Mouse (Mus musculus): ENCODE measurements around the gene Syne3. TPM values are rescaled to one million over a fixed set of nuclear protein-coding genes. Genes with fewer than 3 reads are reported as not detected.

The Syne3 gene
- polyA plus RNA-seq, 1 experiment from 2014 or later: 0.11 TPM

DNA sequence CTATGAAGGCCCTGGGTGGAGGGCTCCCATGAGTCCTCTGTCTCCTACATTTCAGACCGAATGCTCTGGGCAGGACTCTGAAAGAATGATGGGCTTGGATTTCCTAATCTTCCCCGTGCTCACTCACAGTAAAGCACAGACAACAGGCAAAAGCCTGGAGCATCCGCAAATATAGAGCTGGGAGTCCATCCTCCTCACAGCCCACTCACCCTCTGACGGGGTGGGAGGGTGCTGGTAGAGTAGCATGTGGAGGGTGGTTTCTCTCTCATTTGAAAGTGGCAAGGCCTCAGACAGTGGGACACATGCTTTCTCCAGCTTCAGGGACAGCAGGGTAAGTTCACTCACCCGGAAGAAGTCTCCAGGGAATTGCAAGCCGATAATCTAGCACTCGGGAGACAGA is 123.5 kb downstream of the Syne3 start:
- H3K4me2 ChIP-seq (replicated peaks): no peak overlapping the region

DNA sequence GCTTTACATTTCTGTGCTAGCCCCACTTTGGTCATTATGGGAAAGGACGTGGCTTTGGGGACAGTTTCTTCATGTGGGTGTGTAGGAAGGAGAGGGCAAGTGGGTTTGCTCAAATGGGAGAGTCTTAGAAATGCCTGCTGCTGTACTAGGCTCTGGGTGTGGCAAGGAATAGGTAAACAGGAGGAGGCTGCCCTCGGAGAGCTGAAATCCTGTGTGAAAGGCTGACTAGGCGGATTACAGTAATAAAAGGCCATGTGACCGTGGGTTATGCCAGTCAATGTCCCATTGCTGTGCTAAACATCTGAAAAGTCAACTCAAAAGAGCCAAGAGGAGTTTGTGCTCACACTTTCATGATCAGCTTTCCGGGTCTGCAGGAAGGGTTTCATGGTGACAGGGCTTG is 127.1 kb downstream of the Syne3 start:
- no peak for ATAC-seq (replicated peaks)
- no peak overlapping the region for H3K4me3 ChIP-seq
- no peak overlapping the region for H3K9ac ChIP-seq (replicated peaks)
- no peak overlapping the region for H3K4me2 ChIP-seq (replicated peaks)
- no peaks in the 10 kb centered on the region for H3K9me3 ChIP-seq
- H3K36me3 ChIP-seq: no peaks in the 10 kb centered on the region
- 63% methylated on average over 5 of the region's 5 CpGs for WGBS
- no peaks in the 10 kb centered on the region for H3K4me1 ChIP-seq
- H3K27ac ChIP-seq (replicated peaks): no peak overlapping the region
- H3K27me3 ChIP-seq: no peaks in the 10 kb centered on the region

More for the DNA sequence above, 123.5 kb downstream of the Syne3 start:
- Histone ChIP-seq H3K27me3 (no peaks in the 10 kb centered on the region), H3K4me1 (no peaks in the 10 kb centered on the region), H3K4me3 (no peak overlapping the region), H3K9ac (replicated peaks) (no peak overlapping the region), H3K27ac (replicated peaks) (no peak overlapping the region), H3K9me3 (no peaks in the 10 kb centered on the region), H3K36me3 (no peaks in the 10 kb centered on the region)
- whole genome bisulfite sequencing: 84% methylated on average over 7 of the region's 7 CpGs
- no peak for ATAC-seq (replicated peaks)

GRCm38 (mm10) chr12:104882061-104882460 is 127.5 kb downstream of the Syne3 start:
- Histone ChIP-seq H3K4me1 (no peaks in the 10 kb centered on the region), H3K36me3 (no peaks in the 10 kb centered on the region), H3K9me3 (no peaks in the 10 kb centered on the region), H3K9ac (replicated peaks) (no peak overlapping the region), H3K27me3 (no peaks in the 10 kb centered on the region), H3K4me2 (replicated peaks) (no peak overlapping the region), H3K4me3 (no peak overlapping the region), H3K27ac (replicated peaks) (no peak overlapping the region)
- WGBS: 51% methylated on average over 2 of the region's 2 CpGs
- no peak for ATAC-seq (replicated peaks)

DNA sequence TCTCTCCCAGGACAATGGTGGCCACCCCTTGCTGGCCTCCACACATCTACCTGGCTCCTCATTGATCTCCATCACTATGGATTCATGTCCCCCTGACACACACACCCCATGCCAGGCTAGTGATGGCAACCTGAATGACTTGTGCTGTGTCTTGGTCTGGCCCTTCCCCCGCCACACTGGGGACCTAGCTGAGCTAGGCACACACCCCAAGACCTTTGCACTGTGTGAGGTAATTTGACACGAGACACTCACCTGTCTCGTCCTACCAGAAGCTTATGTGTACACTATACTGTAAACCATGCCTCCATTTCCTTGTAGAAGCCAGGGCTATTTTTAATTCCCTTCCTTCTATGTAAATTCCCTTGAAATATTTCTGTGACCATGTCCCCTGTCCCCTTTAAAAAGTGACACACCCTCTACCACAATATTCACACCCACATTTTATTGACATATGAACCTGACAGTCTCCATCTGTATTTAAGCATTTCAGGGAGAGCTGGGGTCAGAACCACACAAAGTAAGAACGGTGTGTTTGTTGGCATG is 128.0 kb downstream of the Syne3 start:
- H3K9me3 ChIP-seq: no peaks in the 10 kb centered on the region
- no peaks in the 10 kb centered on the region for H3K27me3 ChIP-seq
- no peak overlapping the region for H3K9ac ChIP-seq (replicated peaks)
- no peaks in the 10 kb centered on the region for H3K4me1 ChIP-seq
- no peak for ATAC-seq (replicated peaks)
- H3K27ac ChIP-seq (replicated peaks): no peak overlapping the region
- no peak overlapping the region for H3K4me3 ChIP-seq
- H3K4me2 ChIP-seq (replicated peaks): no peak overlapping the region
- H3K36me3 ChIP-seq: no peaks in the 10 kb centered on the region
- WGBS: 84% methylated on average over 4 of the region's 4 CpGs

- no peak for ATAC-seq (replicated peaks)
- H3K4me1 ChIP-seq: no peaks in the 10 kb centered on the region
- H3K9me3 ChIP-seq: no peaks in the 10 kb centered on the region
- H3K4me3 ChIP-seq: no peak overlapping the region
- no peak overlapping the region for H3K27ac ChIP-seq (replicated peaks)
- no peaks in the 10 kb centered on the region for H3K27me3 ChIP-seq
- H3K4me2 ChIP-seq (replicated peaks): no peak overlapping the region
- WGBS: 86% methylated on average over 12 of the region's 12 CpGs
- H3K9ac ChIP-seq (replicated peaks): no peak overlapping the region
- H3K36me3 ChIP-seq: no peaks in the 10 kb centered on the region
Measured at GRCm38 (mm10) chr12:104880367-104880766, 129.2 kb downstream of the Syne3 start.

Small RNAs within 50 kb of the gene (microRNA-seq; reads per million reads assigned to microRNA genes)
- 2.9 reads per million, percentile 6 among the genes with 10 or more reads in this experiment for gene Mir3069

Other genes with a start within 250 kb of the Syne3 start
- gene Clmn, start 144.7 kb downstream of the Syne3 start, polyA plus RNA-seq (2015; fragmentation: Nextera tagmentation; extraction: Ambion mirVana): 1.0 and 1.2 TPM in 2 replicates
- 145 and 149 TPM in 2 replicates for gene Glrx5, start 22.9 kb upstream of the Syne3 start, polyA plus RNA-seq (2015; fragmentation: Nextera tagmentation; extraction: Ambion mirVana)
- gene Tcl1b2, start 136.2 kb upstream of the Syne3 start, polyA plus RNA-seq (2015; fragmentation: Nextera tagmentation; extraction: Ambion mirVana): not detected in 2 replicates
- gene Tcl1b1, start 149.9 kb upstream of the Syne3 start, polyA plus RNA-seq (2015; fragmentation: Nextera tagmentation; extraction: Ambion mirVana): not detected in 2 replicates
- not detected in 2 replicates for gene Tcl1b5, start 166.5 kb upstream of the Syne3 start, polyA plus RNA-seq (2015; fragmentation: Nextera tagmentation; extraction: Ambion mirVana)
- gene Tcl1b3, start 181.2 kb upstream of the Syne3 start, polyA plus RNA-seq (2015; fragmentation: Nextera tagmentation; extraction: Ambion mirVana): not detected in 2 replicates
- gene Tcl1b4, start 192.1 kb upstream of the Syne3 start, polyA plus RNA-seq (2015; fragmentation: Nextera tagmentation; extraction: Ambion mirVana): not detected in 2 replicates
- gene Tcl1, start 213.0 kb upstream of the Syne3 start, polyA plus RNA-seq (2015; fragmentation: Nextera tagmentation; extraction: Ambion mirVana): not detected in 2 replicates

All from forebrain, embryonic 15.5 days (tissue).